Mouse (Mus musculus) testis, adult 2 months (tissue): Measurements from ENCODE around the gene Spon1.

Experiments
- CTCF ChIP-seq: fragments of 200-500 bp; IDR thresholded peaks from 2 replicates; pipeline ENCODE4 v1.5.1; 2012; ENCODE audit warnings: low read depth, mild to moderate bottlenecking, inconsistent platforms, low read length, moderate library complexity; ENCODE audit not compliant: control insufficient read depth, insufficient read depth, insufficient replicate concordance
- POLR2A ChIP-seq: fragments of 200-500 bp; IDR thresholded peaks from 2 replicates; pipeline ENCODE4 v1.6.1; 2012; ENCODE audit warnings: low read depth, mild to moderate bottlenecking, inconsistent platforms, low read length, moderate library complexity; ENCODE audit not compliant: control insufficient read depth

- TF ChIP-seq CTCF = no peak
- TF ChIP-seq POLR2A = no peak
Measured at GRCm38 (mm10) chr7:113955431-113955830, 189.6 kb downstream of the Spon1 start.
